Mouse (Mus musculus) v-Abl transformed pro-B cells (cell line): ENCODE measurements around the gene Slc50a1.

Experiments
- in situ Hi-C, 2 experiments: fragments of 400-800 bp; cut with MboI; formaldehyde crosslinking; loops; one replicate each; pipeline ENCODE4 v1.15.1; 2025; ENCODE audit not compliant: unreplicated experiment in 2 of 2

Gene Slc50a1

DNA sequence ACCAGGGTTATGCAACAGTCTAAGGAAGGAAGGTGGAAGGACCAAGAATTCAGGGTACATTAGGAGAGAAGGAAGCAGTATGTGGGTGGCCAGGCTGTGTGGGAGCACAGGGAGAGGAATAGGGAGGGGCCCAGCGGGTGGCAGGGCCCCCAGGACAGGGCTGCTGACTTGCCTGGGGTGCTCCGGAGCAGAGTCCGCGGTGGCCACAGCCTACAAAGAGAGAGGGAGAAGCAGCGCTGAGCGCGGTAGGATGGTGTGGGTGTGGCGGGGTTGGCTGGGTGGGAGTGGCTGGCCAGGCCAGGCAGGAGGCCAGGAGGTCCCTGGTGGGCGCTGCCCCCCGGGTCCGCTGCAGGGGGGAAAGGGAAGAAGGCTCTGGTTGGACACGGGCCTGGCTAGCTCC, 31.9 kb downstream of the Slc50a1 start:
- in situ Hi-C loops = no loop called here

DNA sequence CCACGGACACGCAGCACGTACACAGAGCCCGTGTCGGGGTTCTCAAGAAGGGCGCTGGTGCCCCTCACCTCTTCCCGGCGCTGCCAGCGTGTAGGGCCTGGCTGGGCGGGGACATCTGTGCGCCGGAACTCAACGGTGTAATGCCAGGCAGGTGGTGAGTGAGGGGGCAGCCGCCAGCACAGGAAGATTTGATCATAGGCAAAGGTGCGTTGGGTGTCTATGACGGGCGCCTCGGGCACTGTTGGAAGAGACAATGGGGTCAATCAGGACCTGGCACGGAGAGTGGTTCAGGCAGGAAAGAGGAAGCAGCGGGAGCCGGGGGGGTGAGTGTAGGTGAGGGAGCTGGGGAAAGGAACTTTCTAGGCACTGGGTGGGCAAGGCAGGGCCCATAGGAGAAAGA, 32.7 kb downstream of the Slc50a1 start:
- in situ Hi-C loops = no loop called here

DNA sequence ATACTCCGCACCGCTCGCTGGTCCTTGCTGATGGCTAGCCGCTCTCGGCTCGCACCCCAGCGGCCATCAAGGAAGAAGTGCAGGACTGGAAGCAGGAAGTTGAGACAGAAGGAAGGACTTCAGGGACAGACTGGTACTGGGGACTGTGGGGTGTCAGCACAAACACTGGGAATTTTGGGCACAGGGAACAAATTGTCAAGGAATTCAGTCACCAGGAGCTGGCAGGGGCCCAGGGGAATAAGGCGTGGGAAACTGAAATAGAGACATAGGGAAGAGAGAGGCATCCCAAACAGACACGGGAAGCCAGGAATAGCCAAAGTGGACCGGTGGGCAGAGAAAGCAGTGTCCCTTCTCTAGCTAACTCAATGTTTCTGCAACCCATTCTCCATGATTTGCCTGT, 33.9 kb downstream of the Slc50a1 start:
- in situ Hi-C loops = no loop called here

DNA sequence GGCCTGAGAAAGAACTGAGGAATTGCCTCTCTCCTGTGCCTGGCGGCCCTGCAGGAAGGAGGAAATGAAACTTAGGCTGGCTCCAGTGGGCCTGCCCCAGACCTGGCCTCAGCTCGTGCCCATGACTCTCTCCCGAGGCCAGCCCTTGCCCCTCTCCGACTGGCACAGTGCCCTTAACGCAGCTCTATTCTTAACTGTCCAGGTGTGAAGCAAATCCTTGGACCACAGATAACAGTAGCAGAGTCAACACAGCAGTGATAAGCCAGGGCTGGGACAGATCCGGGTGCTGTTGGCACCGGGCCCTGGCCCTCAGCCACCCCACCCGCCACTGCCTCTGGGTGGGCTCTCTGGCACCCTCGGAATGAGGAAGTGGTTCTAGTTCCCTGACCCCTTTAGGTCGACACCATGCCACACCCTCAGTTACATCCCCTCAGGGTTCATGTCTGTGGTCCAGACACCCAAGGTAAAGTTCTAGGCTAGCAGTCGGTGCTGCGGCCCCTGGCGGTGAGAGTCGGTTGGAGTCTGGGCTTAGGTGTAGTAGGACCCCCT, 36.7 kb downstream of the Slc50a1 start:
- in situ Hi-C loops = no loop called here

DNA sequence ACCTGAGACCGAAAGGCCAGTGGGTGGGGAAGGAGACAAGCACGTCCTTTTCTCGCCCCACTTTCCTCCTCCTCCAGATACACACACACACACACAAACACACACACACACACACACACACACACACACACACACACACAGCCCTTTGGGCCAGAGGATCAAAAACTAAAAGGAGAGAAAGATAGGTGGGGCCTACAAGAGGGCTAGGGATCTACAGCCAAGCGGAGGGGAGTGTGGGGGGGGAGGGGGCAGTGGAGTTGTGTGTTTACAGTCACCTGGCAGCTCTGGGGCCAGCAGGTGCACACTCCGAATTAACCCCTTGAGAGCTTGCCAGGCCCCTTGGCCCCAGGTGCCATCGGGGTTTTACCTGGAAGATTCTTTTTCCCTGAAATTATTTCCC, 37.8 kb downstream of the Slc50a1 start:
- in situ Hi-C loops = no loop called here

DNA sequence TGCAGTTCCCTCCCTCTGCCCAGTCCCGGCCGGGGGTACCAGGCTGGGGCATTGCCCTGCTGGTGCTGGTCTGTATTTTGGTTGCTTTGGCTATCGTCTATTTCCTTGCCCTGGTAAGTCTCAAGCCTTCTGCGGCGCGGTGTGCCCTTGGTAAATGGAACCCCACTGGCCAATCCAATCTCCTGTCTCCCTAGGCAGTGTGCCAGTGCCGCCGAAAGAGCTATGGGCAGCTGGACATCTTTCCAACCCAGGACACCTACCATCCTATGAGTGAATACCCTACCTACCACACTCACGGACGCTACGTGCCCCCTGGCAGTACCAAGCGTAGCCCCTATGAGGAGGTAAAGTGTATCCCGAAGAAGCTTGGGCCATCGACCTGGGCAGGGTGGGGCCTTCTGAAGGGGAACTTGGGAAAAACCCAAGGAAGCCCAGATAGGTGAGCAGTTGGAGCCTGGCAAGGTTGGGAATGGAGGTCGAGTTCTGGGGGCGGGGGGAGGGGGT, 38.5 kb downstream of the Slc50a1 start:
- in situ Hi-C loops = no loop called here

DNA sequence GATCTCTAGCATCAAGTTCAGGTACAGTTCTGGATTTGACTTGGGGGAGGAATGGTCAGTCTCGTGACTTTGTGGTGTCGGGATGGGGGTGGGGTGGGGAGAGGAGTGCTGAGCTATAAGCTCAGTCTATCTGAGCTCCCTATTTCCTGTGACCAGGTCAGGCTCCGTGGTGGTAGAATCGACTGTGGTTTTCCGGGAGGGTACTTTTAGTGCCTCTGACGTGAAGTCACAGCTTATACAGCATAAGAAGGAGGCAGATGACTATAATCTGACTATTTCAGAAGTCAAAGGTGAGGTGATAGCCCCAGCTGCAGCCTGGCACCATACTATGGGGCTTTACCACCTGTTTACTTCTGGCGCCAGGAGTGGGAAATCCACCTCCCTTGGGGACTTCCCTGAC, 39.0 kb downstream of the Slc50a1 start:
- in situ Hi-C loops = no loop called here

DNA sequence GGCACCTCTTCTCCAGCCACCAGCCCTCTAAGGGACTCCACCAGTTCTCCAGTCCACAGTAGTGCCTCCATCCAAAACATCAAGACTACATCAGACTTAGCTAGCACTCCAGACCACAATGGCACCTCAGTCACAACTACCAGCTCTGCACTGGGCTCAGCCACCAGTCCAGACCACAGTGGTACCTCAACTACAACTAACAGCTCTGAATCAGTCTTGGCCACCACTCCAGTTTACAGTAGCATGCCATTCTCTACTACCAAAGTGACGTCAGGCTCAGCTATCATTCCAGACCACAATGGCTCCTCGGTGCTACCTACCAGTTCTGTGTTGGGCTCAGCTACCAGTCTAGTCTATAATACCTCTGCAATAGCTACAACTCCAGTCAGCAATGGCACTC, 39.8 kb downstream of the Slc50a1 start:
- in situ Hi-C loops = no loop called here

DNA sequence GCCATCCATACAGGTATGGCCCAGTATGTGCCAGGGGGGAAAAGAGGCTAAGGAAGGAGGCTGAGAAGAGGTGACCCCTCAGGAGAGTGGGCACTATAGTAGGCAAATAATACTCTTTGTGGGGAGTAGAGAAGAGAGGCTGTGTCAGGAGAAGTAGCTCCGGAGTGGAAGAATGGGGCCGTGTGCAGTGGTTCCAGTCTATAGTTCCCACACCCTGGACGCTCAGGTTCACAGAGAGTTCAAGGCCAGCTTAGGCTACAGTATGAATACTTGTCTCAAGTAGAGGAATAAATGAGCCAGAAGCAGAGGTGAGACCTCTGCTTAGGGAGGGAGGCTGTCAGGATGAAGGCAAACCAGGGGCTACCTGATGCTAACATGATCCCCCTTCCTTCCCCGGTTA, 41.1 kb downstream of the Slc50a1 start:
- in situ Hi-C loops = loop anchor here in 1 of 2 experiments (10.0 kb wide), 1 partner anchor 284 kb away; no protein-coding TSS in a partner anchor

DNA sequence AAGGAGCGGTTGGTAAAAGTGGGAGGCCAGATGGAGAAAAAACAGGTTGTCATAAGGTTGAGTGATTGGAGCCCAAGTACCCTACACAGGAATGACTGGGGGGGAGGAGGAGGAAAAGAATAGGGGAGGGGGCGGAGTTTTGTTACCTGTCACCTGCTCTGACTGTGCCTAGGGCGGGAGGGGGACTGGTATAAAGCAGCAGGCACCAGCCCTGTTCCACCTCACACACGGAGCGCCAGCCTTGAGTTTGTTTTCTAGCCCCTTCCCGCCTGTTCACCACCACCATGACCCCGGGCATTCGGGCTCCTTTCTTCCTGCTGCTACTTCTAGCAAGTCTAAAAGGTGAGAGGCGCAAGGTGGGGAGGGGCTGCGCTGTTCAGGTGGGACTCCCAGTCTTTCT, 41.5 kb downstream of the Slc50a1 start, which contains the start of gene Muc1:
Gene Muc1 (plus strand): TSS at position 222 of the 400 bp plus-strand sequence.
- in situ Hi-C loops = loop anchor here in 1 of 2 experiments (10.0 kb wide), 1 partner anchor 284 kb away; no protein-coding TSS in a partner anchor

DNA sequence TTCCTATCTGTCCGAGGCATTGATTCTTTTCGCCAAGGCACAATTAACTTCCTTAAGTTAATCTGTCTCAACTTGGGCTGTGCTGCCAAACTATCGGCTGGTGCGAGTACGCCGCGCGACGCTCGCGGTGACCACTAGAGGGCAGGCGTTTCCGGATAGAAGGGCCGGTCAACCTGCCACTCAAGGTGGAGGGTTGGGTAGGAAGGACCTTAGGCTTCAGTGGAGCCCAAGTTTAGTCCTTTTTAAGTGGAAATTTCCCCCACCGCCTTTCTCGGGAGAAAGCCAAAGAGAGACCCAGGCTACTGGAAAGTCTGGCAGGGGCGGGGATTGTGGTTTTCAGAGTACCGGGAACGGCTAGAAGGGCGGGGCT, 42.2 kb downstream of the Slc50a1 start:
- in situ Hi-C loops = loop anchor here in 1 of 2 experiments (10.0 kb wide), 1 partner anchor 283 kb away; no protein-coding TSS in a partner anchor

DNA sequence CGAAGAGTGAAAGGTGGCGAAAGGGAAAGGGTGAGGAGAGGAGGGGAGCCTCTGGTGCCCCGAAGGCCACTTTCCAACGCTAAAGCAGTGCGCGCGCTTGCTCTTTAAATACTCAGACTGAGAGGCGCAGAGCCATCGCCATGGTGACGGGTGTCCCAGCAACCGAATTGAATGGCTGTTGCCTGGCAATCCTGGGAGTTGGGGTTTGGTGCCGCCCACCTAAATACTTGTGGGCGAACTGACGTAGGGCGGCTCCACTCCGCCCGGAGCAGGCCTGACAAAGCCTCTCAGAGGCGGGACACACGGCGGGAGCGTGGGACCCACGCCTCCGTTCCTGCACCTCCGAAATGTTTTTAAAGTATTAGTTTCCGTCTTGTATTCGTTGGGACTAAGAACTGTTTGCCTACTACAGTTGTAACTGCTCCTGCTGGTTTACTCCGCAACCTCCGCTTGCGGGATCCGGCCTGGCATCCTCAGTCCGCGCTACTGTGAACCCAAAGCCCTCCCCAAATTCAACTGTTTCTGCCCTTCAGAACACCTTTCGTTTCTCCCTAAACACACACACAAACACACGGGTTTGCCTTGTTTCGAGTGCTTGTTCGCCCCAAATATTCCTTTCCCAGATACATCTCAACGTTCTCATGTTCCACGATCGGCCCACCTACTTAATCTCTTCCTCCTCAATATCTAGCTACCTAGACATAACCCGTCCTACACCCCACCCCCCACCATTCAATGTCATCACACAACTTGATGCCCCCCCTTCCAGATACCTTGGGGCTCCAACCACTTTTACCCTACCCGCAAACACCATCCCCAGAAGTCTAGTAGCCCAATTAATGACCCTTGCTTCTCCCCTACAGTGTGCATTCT, 42.8 kb downstream of the Slc50a1 start:
- in situ Hi-C loops = loop anchor here in 1 of 2 experiments (10.0 kb wide), 1 partner anchor 283 kb away; no protein-coding TSS in a partner anchor

DNA sequence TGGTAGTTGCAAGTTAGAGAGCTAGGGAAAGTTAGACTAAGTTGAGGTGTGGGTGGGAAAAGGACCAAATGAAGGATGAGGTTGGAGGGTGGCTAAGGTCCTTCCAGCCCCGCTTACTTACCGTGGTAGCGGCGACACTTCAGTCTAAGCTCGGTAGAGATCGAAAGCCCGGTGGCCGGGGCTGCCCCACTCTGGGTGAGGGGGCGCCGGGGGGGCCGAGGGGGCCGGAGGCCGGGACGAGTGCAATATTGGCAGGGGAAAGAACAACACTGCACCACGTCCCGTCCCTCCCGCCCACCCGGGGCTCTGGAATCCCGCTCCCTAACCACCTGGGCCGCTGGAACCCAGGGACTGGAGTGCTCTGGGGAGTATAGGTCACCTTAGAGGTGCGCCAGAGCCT, 43.5 kb downstream of the Slc50a1 start, which contains the start of gene Mtx1:
Gene Mtx1 (minus strand): TSS at position 189 of the 400 bp plus-strand sequence.
- in situ Hi-C loops = loop anchor here in 1 of 2 experiments (10.0 kb wide), 1 partner anchor 282 kb away; no protein-coding TSS in a partner anchor

DNA sequence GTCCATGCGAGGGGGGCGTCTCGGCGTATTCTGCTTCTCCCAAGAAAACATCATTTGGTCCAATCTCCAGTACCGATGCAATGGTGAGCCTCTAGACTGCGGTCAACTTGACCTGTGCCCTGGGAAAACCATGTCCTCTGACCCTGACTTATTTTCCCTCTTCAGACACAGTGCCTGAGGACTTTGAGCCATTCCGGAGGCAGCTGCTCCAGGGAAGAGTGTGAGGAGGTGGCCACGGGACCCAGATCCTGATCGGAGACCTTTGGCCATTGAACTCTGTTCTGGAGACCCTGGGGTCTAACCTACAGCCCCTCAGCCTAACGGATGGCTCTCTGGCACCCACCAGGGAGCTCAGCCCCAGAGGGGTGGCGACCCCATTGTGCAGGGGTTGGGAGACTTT, 44.0 kb downstream of the Slc50a1 start:
- in situ Hi-C loops = loop anchor here in 1 of 2 experiments (10.0 kb wide), 1 partner anchor 282 kb away; no protein-coding TSS in a partner anchor

DNA sequence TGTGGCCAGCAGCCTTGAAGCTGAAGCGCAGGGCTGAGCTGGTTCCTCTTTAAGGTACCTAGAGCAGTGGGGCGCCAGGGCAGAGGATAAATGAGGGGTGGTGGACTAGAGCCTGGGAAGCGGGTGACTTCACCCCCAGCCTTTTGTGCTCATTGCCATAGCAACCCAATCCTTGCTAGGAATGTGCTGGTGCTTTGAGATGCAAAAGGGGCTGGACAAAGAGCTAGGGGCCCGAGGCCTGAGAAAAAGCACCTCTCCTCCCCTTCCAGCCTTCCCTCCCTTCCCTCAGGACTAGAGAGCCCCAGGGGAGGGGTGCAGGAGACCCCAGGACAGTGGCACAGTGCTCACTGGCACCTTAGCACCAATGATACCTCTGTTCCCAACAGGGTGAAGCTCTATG, 44.5 kb downstream of the Slc50a1 start:
- in situ Hi-C loops = loop anchor here in 1 of 2 experiments (10.0 kb wide), 1 partner anchor 281 kb away; no protein-coding TSS in a partner anchor

DNA sequence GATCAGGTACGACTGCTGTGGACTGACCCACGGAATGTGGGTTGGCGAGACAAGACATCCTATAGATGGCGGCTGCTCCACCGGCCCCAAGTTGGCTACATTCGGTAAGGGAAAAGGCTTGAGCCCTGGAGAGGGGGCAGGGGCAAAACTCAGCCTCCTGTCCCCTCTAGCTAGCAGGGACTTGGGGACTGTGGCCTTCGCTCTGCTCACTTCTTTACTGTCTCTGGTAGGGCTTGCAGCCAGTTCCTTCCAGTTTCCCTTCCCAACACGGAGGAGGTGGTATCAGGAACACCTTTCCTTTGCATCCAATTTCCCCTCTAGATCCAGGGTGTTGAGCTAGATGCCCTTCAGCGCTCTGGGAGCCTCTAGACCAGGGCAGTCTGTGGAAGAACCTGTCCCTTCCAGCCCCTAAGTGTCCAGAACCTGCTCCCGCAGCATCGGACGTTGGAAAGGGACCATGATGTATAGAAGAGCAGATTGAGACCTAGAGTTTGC, 45.0 kb downstream of the Slc50a1 start:
- in situ Hi-C loops = loop anchor here in 1 of 2 experiments (10.0 kb wide), 1 partner anchor 281 kb away; no protein-coding TSS in a partner anchor

DNA sequence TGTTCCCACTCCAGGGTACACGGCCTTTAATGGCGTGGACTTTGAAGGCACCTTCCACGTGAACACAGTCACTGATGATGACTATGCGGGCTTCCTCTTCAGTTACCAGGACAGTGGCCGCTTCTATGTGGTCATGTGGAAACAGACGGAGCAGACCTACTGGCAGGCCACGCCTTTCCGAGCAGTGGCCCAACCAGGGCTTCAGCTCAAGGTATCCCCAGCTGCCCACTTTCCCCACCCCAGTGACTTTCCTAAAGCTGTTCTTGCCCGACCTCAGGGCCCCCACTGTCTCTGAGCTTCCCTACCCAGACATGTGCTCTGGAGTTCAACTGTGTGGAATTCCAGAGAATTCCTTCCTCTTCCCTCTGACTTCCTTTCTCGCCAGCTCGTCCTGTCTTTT, 45.6 kb downstream of the Slc50a1 start:
- in situ Hi-C loops = loop anchor here (10.0 to 25.0 kb wide), 2 partner anchors 280 to 537 kb away; partner anchors contain the start of gene Khdc4 (in 1 of the 2)

DNA sequence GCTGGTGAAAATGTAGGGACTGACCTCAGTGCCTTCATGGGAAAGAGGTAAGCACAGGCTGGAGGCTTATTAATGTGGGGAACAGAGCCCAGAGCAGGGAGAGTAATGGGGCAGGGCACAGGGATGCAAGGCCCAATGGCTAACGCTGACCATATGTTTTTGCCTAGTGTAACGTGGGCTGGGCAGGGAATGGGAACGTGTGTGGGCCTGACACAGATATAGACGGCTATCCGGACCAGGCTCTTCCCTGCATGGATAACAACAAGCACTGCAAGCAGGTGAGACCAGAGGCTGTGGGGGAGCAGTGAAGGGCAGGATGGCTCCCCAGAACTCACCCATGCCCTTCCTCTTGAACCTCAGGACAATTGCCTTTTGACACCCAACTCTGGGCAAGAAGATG, 49.2 kb downstream of the Slc50a1 start:
- in situ Hi-C loops = loop anchor here (10.0 to 25.0 kb wide), 2 partner anchors 276 to 534 kb away; partner anchors contain the start of gene Khdc4 (in 1 of the 2)

DNA sequence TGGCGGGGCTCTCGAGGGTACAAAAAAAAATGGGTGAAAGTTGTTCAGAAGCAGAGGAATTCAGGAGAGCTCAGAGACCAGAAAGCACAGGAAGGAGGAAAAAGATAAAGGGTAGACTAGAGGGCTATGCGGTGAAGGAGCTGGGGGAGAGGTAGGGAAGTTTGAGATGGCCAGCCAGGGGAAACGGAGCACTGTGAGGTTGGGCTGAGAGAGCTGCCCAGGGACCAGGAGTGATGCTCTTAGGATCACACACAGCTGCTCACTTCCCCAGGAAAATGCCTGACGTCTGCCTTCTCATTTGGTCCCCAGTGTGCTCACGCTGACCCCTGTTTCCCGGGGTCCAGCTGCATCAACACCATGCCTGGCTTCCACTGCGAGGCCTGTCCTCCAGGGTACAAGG, 50.8 kb downstream of the Slc50a1 start:
- in situ Hi-C loops = loop anchor here (5.0 to 25.0 kb wide), 3 partner anchors 127 to 532 kb away; partner anchors contain the start of genes Khdc4 (in 1 of the 2) and Rusc1 (in 1 of the 2)

DNA sequence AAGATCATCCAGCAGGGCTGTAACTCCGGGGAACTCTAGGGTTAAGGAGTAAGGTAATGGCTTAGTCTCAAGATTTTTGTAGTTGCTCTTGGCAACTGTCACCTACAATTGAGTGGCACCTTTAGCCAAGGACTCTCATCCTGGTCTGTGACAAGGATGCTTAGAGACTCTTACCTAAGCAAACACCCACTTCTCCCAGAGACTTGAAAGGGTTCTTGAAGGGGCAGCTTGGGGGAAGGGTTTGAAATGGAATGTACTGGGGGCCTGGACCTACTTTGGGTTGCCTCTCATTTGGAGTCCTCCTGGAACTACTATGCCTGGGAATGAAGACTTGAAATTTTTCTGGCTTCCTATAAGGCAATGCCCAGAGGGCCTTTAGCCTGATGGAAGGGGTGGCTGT, 52.1 kb downstream of the Slc50a1 start:
- in situ Hi-C loops = loop anchor here (5.0 to 25.0 kb wide), 3 partner anchors 126 to 531 kb away; partner anchors contain the start of genes Khdc4 (in 1 of the 2) and Rusc1 (in 1 of the 2)
